Mouse (Mus musculus): ENCODE results near the gene Dcst1.

GRCm38 (mm10) chr3:89348911-89349868, 15.9 kb downstream of the Dcst1 start:
- TF ChIP-seq CTCF (conservative IDR thresholded peaks at IDR 0.05; ENCODE audit: low read length) (no peak), POU5F1 (IDR thresholded peaks at IDR 0.05; ENCODE audit: borderline replicate concordance, low read length) (no peak), NANOG (IDR thresholded peaks at IDR 0.05; ENCODE audit: borderline replicate concordance, low read length) (no peak)
